Mouse (Mus musculus) kidney, adult 2 months (tissue): Measurements from ENCODE around the gene Esrrg. TPM values are rescaled to one million over a fixed set of nuclear protein-coding genes. Genes with fewer than 3 reads are reported as not detected.

ENCODE experiments used
- DNase-seq: peaks from one replicate; pipeline ENCODE4 v3.0.0; 2021
- H3K27ac ChIP-seq: fragments of 200-500 bp; 2 replicates; pipeline ENCODE4 v1.5.1; 2012; ENCODE audit warnings: low read depth, low read length, control low read depth, inconsistent platforms; ENCODE audit not compliant: insufficient read depth
- H3K27me3 ChIP-seq: fragments of 200-500 bp; replicated peaks from 2 replicates; pipeline ENCODE4 v1.6.1; 2012; ENCODE audit warnings: mild to moderate bottlenecking, moderate library complexity, low read length, inconsistent platforms; ENCODE audit not compliant: control insufficient read depth, insufficient read depth
- H3K36me3 ChIP-seq: fragments of 200-500 bp; 2 replicates; pipeline ENCODE4 v1.6.1; 2012; ENCODE audit warnings: mild to moderate bottlenecking, moderate library complexity, low read length, inconsistent platforms; ENCODE audit not compliant: control insufficient read depth, insufficient read depth
- H3K4me1 ChIP-seq: fragments of 200-500 bp; 2 replicates; pipeline ENCODE4 v1.6.1; 2011; ENCODE audit warnings: low read length; ENCODE audit not compliant: control insufficient read depth, insufficient read depth
- H3K4me3 ChIP-seq: fragments of 200-500 bp; 2 replicates; pipeline ENCODE4 v1.5.1; 2011; ENCODE audit warnings: mild to moderate bottlenecking, low read depth, low read length, control low read depth; ENCODE audit not compliant: insufficient read depth
- CTCF ChIP-seq: fragments of 200-500 bp; conservative IDR thresholded peaks from 2 replicates; pipeline ENCODE4 v1.5.1; 2011; ENCODE audit warnings: low read depth, mild to moderate bottlenecking, control low read depth, low read length, moderate library complexity, mixed read lengths; ENCODE audit not compliant: insufficient read depth, insufficient read length
- POLR2A ChIP-seq: fragments of 200-500 bp; IDR thresholded peaks from one replicate; pipeline ENCODE4 v1.6.1; 2011; ENCODE audit warnings: low read depth, low read length, control low read depth
- WGBS: fragments of 180-500 bp; shearing (Covaris S2); methylation state at CpG from one replicate; pipeline ENCODE4 v1.1.7; 2018; 5-methylcytosine and 5-hydroxymethylcytosine counted together
- polyA plus RNA-seq: library from polyadenylated mRNA; depleted of rRNA; stranded (reverse); fragments of >200 nt; gene quantifications from 2 replicates; pipeline ENCODE4 v1.2.3, GENCODE M21; 2012

The Esrrg gene
- polyA plus RNA-seq, 1 experiment = 24.2 TPM

DNA sequence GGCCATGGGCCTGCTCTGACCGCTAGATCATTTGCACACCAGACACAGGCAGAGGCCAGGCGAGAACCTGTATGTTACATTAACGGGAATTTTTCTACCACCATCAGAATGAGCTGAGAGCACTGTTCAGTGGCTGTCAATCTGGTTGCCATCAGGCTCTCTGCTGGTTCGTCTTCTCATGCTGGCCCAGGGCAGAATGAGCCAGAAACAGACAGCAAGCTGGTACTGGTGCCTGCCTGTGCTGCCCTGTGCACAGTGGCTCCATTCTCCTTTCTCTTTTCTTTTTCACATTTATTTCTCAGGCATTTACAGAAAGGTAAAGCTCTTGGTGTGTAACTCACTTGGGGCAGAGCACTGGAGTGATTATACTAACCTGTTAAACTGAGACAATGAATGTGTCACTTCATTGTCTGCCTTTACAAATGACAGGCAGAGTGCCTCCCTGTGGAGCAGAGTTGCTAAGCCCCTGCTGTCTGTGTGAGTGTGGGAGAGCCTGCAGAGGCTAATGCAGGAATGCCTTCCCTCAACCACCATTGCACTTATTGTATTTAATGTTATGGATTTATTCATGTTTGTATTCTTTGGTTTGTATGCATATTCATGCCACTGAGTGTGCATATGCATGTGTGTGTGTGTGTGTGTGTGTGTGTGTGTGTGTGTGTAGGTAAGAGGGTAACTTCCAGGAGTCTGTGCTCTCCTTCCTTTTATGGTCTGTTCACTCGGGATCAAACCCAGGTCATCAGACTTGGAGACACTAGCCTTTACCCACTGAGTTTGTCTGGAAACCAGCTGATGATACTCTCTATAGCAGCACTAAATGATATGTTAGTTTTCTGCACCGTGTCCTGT, 651.9 kb downstream of the Esrrg start:
- no peak for DNase-seq
- Histone ChIP-seq H3K4me1 (no peaks in the 10 kb centered on the region), H3K27me3 (no peaks in the 10 kb centered on the region), H3K27ac (no peak overlapping the region), H3K36me3 (no peaks in the 10 kb centered on the region), H3K4me3 (no peak overlapping the region)
- 82% methylated on average over 6 of the region's 6 CpGs for WGBS
- TF ChIP-seq CTCF (no peak), POLR2A (no peak)

DNA sequence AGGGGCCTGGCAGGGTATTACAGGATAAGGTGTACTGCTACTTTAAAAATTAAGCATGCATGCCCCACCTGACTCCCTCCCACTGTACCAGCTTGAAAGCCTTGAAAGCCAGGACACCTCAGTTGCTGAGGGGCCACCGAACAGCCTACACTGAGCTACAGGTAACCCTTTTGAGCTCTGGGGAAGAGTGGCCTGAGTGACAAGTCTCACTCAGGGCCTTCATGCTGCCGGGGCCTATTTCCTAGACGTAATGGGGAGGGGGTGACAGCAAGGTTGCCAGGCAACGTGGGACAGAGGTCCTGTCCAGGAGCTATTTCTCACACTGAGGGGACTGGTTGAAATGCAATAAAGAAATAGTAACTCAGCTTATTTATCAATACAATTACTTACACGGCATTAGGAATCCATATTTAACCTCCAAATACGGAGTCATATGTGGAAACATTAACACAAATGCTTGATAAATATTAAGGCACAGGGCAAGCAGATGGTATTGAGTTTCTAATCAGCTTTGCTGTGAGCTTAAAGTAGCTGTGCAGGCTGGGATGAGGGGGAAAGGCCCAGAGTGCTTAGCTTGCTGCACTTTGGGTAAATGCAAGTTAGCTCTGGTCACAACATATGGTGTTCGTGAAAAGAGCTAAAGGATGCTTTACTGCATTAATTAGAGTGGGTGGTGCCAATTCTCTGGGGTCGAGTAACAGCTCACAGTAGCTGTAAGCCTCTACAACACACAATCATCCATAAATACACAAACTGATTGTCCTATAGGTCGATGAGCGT, 653.5 kb downstream of the Esrrg start, which contains the start of gene Ush2a:
Gene Ush2a (plus strand): TSS at position 121 of the 780 bp plus-strand sequence.
- Histone ChIP-seq H3K27me3 (no peaks in the 10 kb centered on the region), H3K4me3 (no peak within 1 kb of the TSS), H3K36me3 (no peaks in the 10 kb centered on the region), H3K4me1 (no peaks in the 10 kb centered on the region), H3K27ac (no peak within 1 kb of the TSS)
- no peak for DNase-seq
- TF ChIP-seq POLR2A (no peak), CTCF (no peak)
- WGBS = 69% methylated on average over 10 of the region's 10 CpGs
